Mouse (Mus musculus) MEL (cell line): ENCODE results near the gene Cntfr. TPM values are rescaled to one million over a fixed set of nuclear protein-coding genes. Genes with fewer than 3 reads are reported as not detected.

Experiments used
- DNase-seq: peaks from one replicate; pipeline ENCODE4 v3.0.0; 2011; ENCODE audit warnings: low read depth, low spot score
- H3K27ac ChIP-seq: 2 replicates; pipeline ENCODE4 v1.5.1; 2012; ENCODE audit warnings: low read depth, mild to moderate bottlenecking, control low read depth, low read length, moderate library complexity; ENCODE audit not compliant: control insufficient read depth
- H3K27me3 ChIP-seq, 2 experiments: fragments of 150-350 bp in 1 of 2; sonication (generic) in 1 of 2; 2 replicates each; pipeline ENCODE4 v1.6.1; 2012; ENCODE audit warnings: low read length in 2 of 2, mild to moderate bottlenecking in 2 of 2, improper control_type of control experiment in 1 of 2, moderate library complexity in 1 of 2; ENCODE audit not compliant: insufficient read depth in 2 of 2, control insufficient read depth in 1 of 2
- H3K36me3 ChIP-seq, 2 experiments: 2 replicates each; pipeline ENCODE4 v1.6.1; 2012 to 2014; ENCODE audit warnings: low read length in 2 of 2, improper control_type of control experiment in 1 of 2, inconsistent platforms in 1 of 2, mild to moderate bottlenecking in 1 of 2; ENCODE audit not compliant: insufficient read depth in 2 of 2, control insufficient read depth in 1 of 2
- H3K4me1 ChIP-seq, 2 experiments: fragments of 150-350 bp in 1 of 2; sonication (generic) in 1 of 2; 2 replicates each; pipeline ENCODE4 v1.6.1; 2012; ENCODE audit warnings: low read length in 2 of 2, improper control_type of control experiment in 1 of 2, mild to moderate bottlenecking in 1 of 2; ENCODE audit not compliant: insufficient read depth in 2 of 2, control insufficient read depth in 1 of 2
- H3K4me3 ChIP-seq, 2 experiments: fragments of 150-350 bp in 1 of 2; sonication (generic) in 1 of 2; 2 replicates each; pipeline ENCODE4 v1.5.1; 2012; ENCODE audit warnings: low read depth in 2 of 2, low read length in 2 of 2, mild to moderate bottlenecking in 2 of 2, moderate library complexity in 2 of 2, control low read depth in 1 of 2, improper control_type of control experiment in 1 of 2; ENCODE audit not compliant: control insufficient read depth in 1 of 2, insufficient read depth in 1 of 2
- H3K79me2 ChIP-seq: 2 replicates; pipeline ENCODE4 v1.6.1; 2012; ENCODE audit warnings: mild to moderate bottlenecking, low read length, moderate library complexity; ENCODE audit not compliant: control insufficient read depth, poor library complexity, insufficient read depth
- H3K9ac ChIP-seq: 2 replicates; pipeline ENCODE4 v1.6.1; 2012; ENCODE audit warnings: low read depth, mild to moderate bottlenecking, control low read depth, low read length, moderate library complexity; ENCODE audit not compliant: control insufficient read depth, poor library complexity, severe bottlenecking
- H3K9me3 ChIP-seq: fragments of 150-350 bp; sonication (generic); replicated peaks from 2 replicates; pipeline ENCODE4 v1.6.1; 2012; ENCODE audit warnings: mild to moderate bottlenecking, low read length, improper control_type of control experiment, moderate library complexity; ENCODE audit not compliant: insufficient read depth
- BHLHE40 ChIP-seq: IDR thresholded peaks from 2 replicates; pipeline ENCODE4 v1.6.1; 2012; ENCODE audit warnings: low read depth, mild to moderate bottlenecking, inconsistent platforms, low read length, improper control_type of control experiment, borderline replicate concordance
- CHD2 ChIP-seq: IDR thresholded peaks from 2 replicates; pipeline ENCODE4 v1.6.1; 2011; ENCODE audit warnings: low read length, improper control_type of control experiment
- E2F4 ChIP-seq: IDR thresholded peaks from 2 replicates; pipeline ENCODE4 v1.6.1; 2011; ENCODE audit warnings: low read depth, low read length, improper control_type of control experiment, borderline replicate concordance
- EP300 ChIP-seq, 2 experiments: IDR thresholded peaks; 2 replicates each; pipeline ENCODE4 v1.6.1; 2011; ENCODE audit warnings: improper control_type of control experiment in 2 of 2, low read length in 2 of 2, low read depth in 1 of 2, mild to moderate bottlenecking in 1 of 2
- ETS1 ChIP-seq: IDR thresholded peaks from 2 replicates; pipeline ENCODE4 v1.6.1; 2012; ENCODE audit warnings: low read depth, mild to moderate bottlenecking, inconsistent platforms, low read length, improper control_type of control experiment, moderate library complexity
- GATA1 ChIP-seq: IDR thresholded peaks from 2 replicates; pipeline ENCODE4 v1.6.1; 2011; ENCODE audit warnings: low read depth, low read length, improper control_type of control experiment
- MAZ ChIP-seq: IDR thresholded peaks from 2 replicates; pipeline ENCODE4 v1.6.1; 2012; ENCODE audit warnings: low read depth, mild to moderate bottlenecking, inconsistent platforms, low read length, improper control_type of control experiment
- MEF2A ChIP-seq: IDR thresholded peaks from 2 replicates; pipeline ENCODE4 v1.6.1; 2014; ENCODE audit warnings: low read depth, mild to moderate bottlenecking, inconsistent platforms, low read length, improper control_type of control experiment; ENCODE audit not compliant: poor library complexity, insufficient replicate concordance, severe bottlenecking; ENCODE audit errors: extremely low read depth
- MYB ChIP-seq: IDR thresholded peaks from 2 replicates; pipeline ENCODE4 v1.6.1; 2011; ENCODE audit warnings: mild to moderate bottlenecking, low read depth, low read length, improper control_type of control experiment
- MYC ChIP-seq: IDR thresholded peaks from 2 replicates; pipeline ENCODE4 v1.6.1; 2011; ENCODE audit warnings: low read depth, mild to moderate bottlenecking, low read length, improper control_type of control experiment, moderate library complexity
- NELFE ChIP-seq: IDR thresholded peaks from 2 replicates; pipeline ENCODE4 v1.6.1; 2011; ENCODE audit warnings: low read depth, low read length, improper control_type of control experiment
- POLR2AphosphoS5 ChIP-seq: IDR thresholded peaks from 2 replicates; pipeline ENCODE4 v1.6.1; 2012; ENCODE audit warnings: low read depth, borderline replicate concordance, mild to moderate bottlenecking, inconsistent platforms, low read length, moderate library complexity, mixed read lengths
- RAD21 ChIP-seq: IDR thresholded peaks from 2 replicates; pipeline ENCODE4 v1.6.1; 2011; ENCODE audit warnings: mild to moderate bottlenecking, low read depth, low read length, improper control_type of control experiment
- RCOR1 ChIP-seq: IDR thresholded peaks from 2 replicates; pipeline ENCODE4 v1.6.1; 2012; ENCODE audit warnings: low read depth, mild to moderate bottlenecking, inconsistent platforms, low read length, improper control_type of control experiment
- SIN3A ChIP-seq: IDR thresholded peaks from 2 replicates; pipeline ENCODE4 v1.6.1; 2012; ENCODE audit warnings: low read length, improper control_type of control experiment, inconsistent platforms
- SMC3 ChIP-seq: IDR thresholded peaks from 2 replicates; pipeline ENCODE4 v1.6.1; 2011; ENCODE audit warnings: low read depth, low read length, improper control_type of control experiment
- TAL1 ChIP-seq: IDR thresholded peaks from 2 replicates; pipeline ENCODE4 v1.6.1; 2012; ENCODE audit warnings: mild to moderate bottlenecking, inconsistent platforms, low read length, moderate library complexity, mixed read lengths
- TCF12 ChIP-seq: IDR thresholded peaks from 2 replicates; pipeline ENCODE4 v1.6.1; 2014; ENCODE audit warnings: low read depth, mild to moderate bottlenecking, inconsistent platforms, low read length, improper control_type of control experiment, moderate library complexity
- UBTF ChIP-seq: IDR thresholded peaks from 2 replicates; pipeline ENCODE4 v1.6.1; 2012; ENCODE audit warnings: low read depth, mild to moderate bottlenecking, inconsistent platforms, low read length, improper control_type of control experiment, moderate library complexity, borderline replicate concordance; ENCODE audit not compliant: insufficient read depth
- USF1 ChIP-seq: IDR thresholded peaks from 2 replicates; pipeline ENCODE4 v1.6.1; 2014; ENCODE audit warnings: low read depth, mild to moderate bottlenecking, inconsistent platforms, low read length, improper control_type of control experiment, moderate library complexity
- USF2 ChIP-seq, 2 experiments: IDR thresholded peaks; 2 replicates each; pipeline ENCODE4 v1.6.1; 2011 to 2012; ENCODE audit warnings: improper control_type of control experiment in 2 of 2, low read length in 2 of 2, borderline replicate concordance in 1 of 2, inconsistent platforms in 1 of 2, low read depth in 1 of 2, mild to moderate bottlenecking in 1 of 2; ENCODE audit not compliant: insufficient read depth in 1 of 2
- ZC3H11A ChIP-seq: IDR thresholded peaks from 2 replicates; pipeline ENCODE4 v1.6.1; 2012; ENCODE audit warnings: low read depth, mild to moderate bottlenecking, inconsistent platforms, low read length, improper control_type of control experiment
- ZMIZ1 ChIP-seq: IDR thresholded peaks from 2 replicates; pipeline ENCODE4 v1.6.1; 2012; ENCODE audit warnings: low read depth, mild to moderate bottlenecking, inconsistent platforms, low read length, improper control_type of control experiment, moderate library complexity
- ZNF384 ChIP-seq: IDR thresholded peaks from 2 replicates; pipeline ENCODE4 v1.6.1; 2012; ENCODE audit warnings: low read depth, mild to moderate bottlenecking, inconsistent platforms, low read length, improper control_type of control experiment
- polyA plus RNA-seq, 2 experiments: library from polyadenylated mRNA; stranded (reverse) in 1 of 2; unstranded in 1 of 2; fragments of >175 nt in 1 of 2; fragments of >200 nt in 1 of 2; gene quantifications; 2 replicates each; pipeline versions ENCODE4 v1.2.1 to v1.2.4; 2012; ENCODE audit warnings: low replicate concordance in 2 of 2, low read depth in 1 of 2; ENCODE audit not compliant: insufficient read length in 2 of 2, insufficient read depth in 1 of 2, missing spikeins in 1 of 2
- total RNA-seq: library from RNA; depleted of rRNA; stranded (reverse); fragments of 300-350 nt; gene quantifications from 2 replicates; pipeline ENCODE4 v1.2.3, GENCODE M21; 2012

The Cntfr gene
- total and polyA plus RNA-seq, 3 experiments, result not detected

- no peaks in the 10 kb centered on the region for H3K4me1 ChIP-seq
- H3K9me3 ChIP-seq, result no peaks in the 10 kb centered on the region
- no peak overlapping the region for H3K9ac ChIP-seq
- no peaks in the 10 kb centered on the region for H3K36me3 ChIP-seq
- DNase-seq, result no peak
- H3K27me3 ChIP-seq, result no peaks in the 10 kb centered on the region; a peak in 1 of 4 replicates
- no peak overlapping the region for H3K4me3 ChIP-seq
- TF ChIP-seq POLR2AphosphoS5 (no peak), MEF2A (no peak), TAL1 (no peak), UBTF (no peak), USF2 (IDR thresholded peaks at IDR 0.05; ENCODE audit: borderline replicate concordance in 1 of 2, insufficient read depth in 1 of 2, low read depth in 1 of 2, low read length in 2 of 2) (no peak), SMC3 (no peak), MAZ (no peak), ETS1 (no peak), MYC (no peak), ZMIZ1 (no peak), ZC3H11A (no peak), BHLHE40 (no peak), ZNF384 (no peak), CHD2 (no peak), MYB (no peak), USF1 (no peak), RAD21 (no peak), GATA1 (no peak), RCOR1 (no peak)
- no peaks in the 10 kb centered on the region for H3K79me2 ChIP-seq
- H3K27ac ChIP-seq, result no peak overlapping the region
Observed at GRCm38 (mm10) chr4:41666646-41667045, 30.2 kb downstream of the Cntfr start.

GRCm38 (mm10) chr4:41665009-41665675 lies 31.7 kb downstream of the Cntfr start:
- TF ChIP-seq USF1 (no peak), CHD2 (no peak), SIN3A (no peak), E2F4 (no peak), TCF12 (no peak), NELFE (no peak), USF2 (IDR thresholded peaks at IDR 0.05; ENCODE audit: borderline replicate concordance in 1 of 2, insufficient read depth in 1 of 2, low read depth in 1 of 2, low read length in 2 of 2) (no peak), GATA1 (no peak), MAZ (no peak), SMC3 (no peak), EP300 (IDR thresholded peaks at IDR 0.05; ENCODE audit: low read depth in 1 of 2, low read length in 2 of 2) (no peak)
- TF ChIP-seq, all 39 proteins: peak for 0
- H3K79me2 ChIP-seq, result no peaks in the 10 kb centered on the region
- H3K36me3 ChIP-seq, result no peaks in the 10 kb centered on the region
- no peaks in the 10 kb centered on the region for H3K4me1 ChIP-seq
- no peak overlapping the region for H3K27ac ChIP-seq
- no peak overlapping the region for H3K4me3 ChIP-seq
- H3K9me3 ChIP-seq, result no peaks in the 10 kb centered on the region
- no peaks in the 10 kb centered on the region; a peak in 1 of 4 replicates for H3K27me3 ChIP-seq
- H3K9ac ChIP-seq, result no peak overlapping the region
- DNase-seq, result no peak
